Mouse (Mus musculus) lung, adult 2 months (tissue): Measurements from ENCODE around the gene 1700034J05Rik.

Experiments
- CTCF ChIP-seq: fragments of 200-500 bp; IDR thresholded peaks from 2 replicates; pipeline ENCODE4 v1.5.1; 2011; ENCODE audit warnings: mild to moderate bottlenecking, low read length, control low read depth; ENCODE audit not compliant: insufficient read depth
- POLR2A ChIP-seq: fragments of 200-500 bp; IDR thresholded peaks from 2 replicates; pipeline ENCODE4 v1.6.1; 2011; ENCODE audit warnings: low read depth, mild to moderate bottlenecking, control low read depth, low read length, borderline replicate concordance; ENCODE audit errors: extremely low read depth

DNA sequence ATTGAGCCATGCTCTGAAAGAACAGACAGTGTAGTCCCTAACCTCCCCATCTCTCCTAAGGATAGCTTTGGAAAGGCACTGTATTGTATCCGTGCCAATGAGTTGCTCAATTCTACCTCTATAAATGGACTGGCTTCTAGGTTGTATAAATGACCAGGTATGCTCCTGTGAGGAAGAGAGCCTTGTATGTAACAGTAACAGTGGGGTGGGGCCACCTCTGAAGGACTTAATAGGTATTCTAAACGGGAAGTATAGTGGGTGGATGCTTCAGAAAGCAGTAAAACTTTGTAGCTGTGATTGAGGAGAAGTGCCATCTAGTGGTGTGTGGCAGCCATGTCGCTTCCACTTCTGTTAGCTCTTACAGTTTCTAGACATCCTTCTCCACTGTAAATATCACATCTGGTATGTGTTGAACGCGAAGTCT lies 24.5 kb upstream of the 1700034J05Rik start:
- no peak for TF ChIP-seq POLR2A
- peak; percentile 26; the same call in 1 of the 2 replicates for TF ChIP-seq CTCF
